Mouse (Mus musculus) liver, postnatal 0 days (tissue): Measurements from ENCODE around the gene Pde3a. TPM values are rescaled to one million over a fixed set of nuclear protein-coding genes. Genes with fewer than 3 reads are reported as not detected.
A peak's percentile ranks its signal among the peaks of the same experiment; 100 is the strongest.

Experiments used
- ATAC-seq: fragments of 200-750 bp; cut with Nextera tagmentation; 2 replicates; pipeline ENCODE4 v1.8.0; 2017; ENCODE audit warnings: mild to moderate bottlenecking, moderate library complexity
- DNase-seq: peaks from one replicate; pipeline ENCODE4 v3.0.0-alpha.2; 2016
- H3K27ac ChIP-seq: fragments of 300-500 bp; sonication (generic); 2 replicates; pipeline ENCODE4 v1.5.1; 2014; ENCODE audit warnings: antibody characterized with exemption, moderate library complexity, mild to moderate bottlenecking, low read depth
- H3K27me3 ChIP-seq: fragments of 300-500 bp; sonication (generic); 2 replicates; pipeline ENCODE4 v1.6.1; 2014; ENCODE audit warnings: low read length, control low read depth, mixed read lengths; ENCODE audit not compliant: insufficient read depth
- H3K36me3 ChIP-seq: fragments of 300-500 bp; sonication (generic); replicated peaks from 2 replicates; pipeline ENCODE4 v1.6.1; 2014; ENCODE audit warnings: mild to moderate bottlenecking, control low read depth, low read length, moderate library complexity, mixed read lengths; ENCODE audit not compliant: insufficient read depth
- H3K4me1 ChIP-seq: fragments of 300-500 bp; sonication (generic); 2 replicates; pipeline ENCODE4 v1.6.1; 2014; ENCODE audit warnings: antibody characterized with exemption, mild to moderate bottlenecking, control low read depth; ENCODE audit not compliant: insufficient read depth
- H3K4me2 ChIP-seq: fragments of 300-500 bp; sonication (generic); 2 replicates; pipeline ENCODE4 v1.6.1; 2014; ENCODE audit warnings: low read depth, mild to moderate bottlenecking, low read length, moderate library complexity, mixed read lengths
- H3K4me3 ChIP-seq: fragments of 300-500 bp; sonication (generic); 2 replicates; pipeline ENCODE4 v1.5.1; 2014; ENCODE audit warnings: low read depth, low read length
- H3K9ac ChIP-seq: fragments of 300-500 bp; sonication (generic); replicated peaks from 2 replicates; pipeline ENCODE4 v1.6.1; 2014; ENCODE audit warnings: mild to moderate bottlenecking, moderate library complexity
- H3K9me3 ChIP-seq: fragments of 300-500 bp; sonication (generic); 2 replicates; pipeline ENCODE4 v1.6.1; 2016; ENCODE audit warnings: mild to moderate bottlenecking, control low read depth, low read length, mixed read lengths
- CTCF ChIP-seq: sonication (generic); IDR thresholded peaks from 2 replicates; pipeline ENCODE4 v1.5.1; 2016; ENCODE audit warnings: antibody characterized with exemption, low read depth
- EP300 ChIP-seq: IDR thresholded peaks from 2 replicates; pipeline ENCODE4 v1.6.1; 2016; ENCODE audit warnings: antibody characterized with exemption, low read depth, mild to moderate bottlenecking
- WGBS: fragments of 180-500 bp; shearing (Covaris S2); extraction: QIAGEN DNeasy Blood & Tissue Kit; methylation state at CpG from one replicate; pipeline ENCODE4 v1.1.7; 2014; ENCODE audit not compliant: insufficient replicate concordance; 5-methylcytosine and 5-hydroxymethylcytosine counted together
- polyA plus RNA-seq: library from polyadenylated mRNA; unstranded; fragments of >200 nt; fragmentation: Nextera tagmentation; extraction: Ambion mirVana; gene quantifications from 2 replicates; pipeline ENCODE4 v1.2.1, GENCODE M21; 2015

Gene Pde3a
- polyA plus RNA-seq, 1 experiment from 2014 or later = 1.3 TPM

DNA sequence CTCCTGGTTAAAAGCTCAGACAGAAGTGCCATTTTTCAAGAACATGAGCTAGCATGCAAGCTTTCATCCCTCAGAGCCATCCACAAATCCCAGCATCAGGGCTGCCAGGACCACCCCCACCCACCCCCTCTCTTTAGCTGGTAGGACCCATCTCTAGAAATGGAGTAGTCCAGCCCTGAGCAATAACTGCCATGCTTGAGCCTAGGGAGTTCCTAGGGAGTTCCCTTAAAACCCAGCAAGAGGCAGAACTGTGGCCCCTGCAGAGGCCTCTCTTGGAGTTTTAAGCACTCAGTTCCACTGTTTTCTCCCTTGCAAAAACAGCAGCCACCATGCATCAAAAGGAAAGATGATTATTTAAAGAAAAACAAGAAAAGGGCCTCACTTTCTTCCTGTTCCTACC lies 988 bp upstream of the Pde3a start:
- Histone ChIP-seq H3K4me3 (peak overlapping the region; percentile 2; the same call in 1 of the 2 replicates), H3K4me2 (peak overlapping the region; percentile 3; the same call in 1 of the 2 replicates), H3K4me1 (no peaks in the 10 kb centered on the region), H3K27me3 (peaks cover 26% of the 10 kb centered on the region), H3K36me3 (no peaks in the 10 kb centered on the region), H3K27ac (no peak overlapping the region), H3K9ac (no peak overlapping the region), H3K9me3 (no peaks in the 10 kb centered on the region)
- ATAC-seq = no peak
- DNase-seq = no peak
- no peak for TF ChIP-seq CTCF
- TF ChIP-seq EP300 = no peak

- no peaks in the 10 kb centered on the region for H3K4me1 ChIP-seq
- peak overlapping the region; percentile 54 for H3K4me3 ChIP-seq
- 0 out of 2 replicates have a peak overlapping the region, but pooled peaks have one; percentile 16 for H3K27ac ChIP-seq
- H3K9me3 ChIP-seq = no peaks in the 10 kb centered on the region
- WGBS = 3% methylated on average over 39 of the region's 68 CpGs
- peaks cover 26% of the 10 kb centered on the region for H3K27me3 ChIP-seq
- peak overlapping the region; percentile 41 for H3K9ac ChIP-seq
- TF ChIP-seq CTCF (0 out of 2 replicates have a peak, but pooled peaks have one; percentile 4), EP300 (no peak)
- DNase-seq = peak; percentile 43
- peak; percentile 61 for ATAC-seq
- H3K4me2 ChIP-seq = peak overlapping the region; percentile 76
- H3K36me3 ChIP-seq = no peaks in the 10 kb centered on the region
Observed at GRCm38 (mm10) chr6:141249585-141250295, 671 bp downstream of the Pde3a start.

GRCm38 (mm10) chr6:141250296-141250629 lies 1.2 kb downstream of the Pde3a start:
- Histone ChIP-seq H3K36me3 (no peaks in the 10 kb centered on the region), H3K4me1 (no peaks in the 10 kb centered on the region), H3K27ac (no peak overlapping the region), H3K27me3 (peaks cover 26% of the 10 kb centered on the region), H3K4me2 (peak overlapping the region; percentile 76), H3K9me3 (no peaks in the 10 kb centered on the region), H3K9ac (peak overlapping the region; percentile 26; the same call in 1 of the 2 replicates), H3K4me3 (peak overlapping the region; percentile 54)
- DNase-seq (peak; percentile 16), ATAC-seq (peak; percentile 19; the same call in 1 of the 2 replicates)
- TF ChIP-seq CTCF (no peak), EP300 (no peak)
- WGBS = 7% methylated on average over 22 of the region's 22 CpGs

- Histone ChIP-seq H3K27me3 (peaks cover 26% of the 10 kb centered on the region), H3K4me2 (no peak overlapping the region), H3K4me1 (no peaks in the 10 kb centered on the region), H3K4me3 (peak overlapping the region; percentile 54), H3K36me3 (no peaks in the 10 kb centered on the region), H3K27ac (no peak overlapping the region), H3K9ac (no peak overlapping the region), H3K9me3 (no peaks in the 10 kb centered on the region)
- no peak for DNase-seq
- TF ChIP-seq CTCF (no peak), EP300 (no peak)
- no peak for ATAC-seq
- WGBS = 46% methylated on average over 6 of the region's 6 CpGs
Observed at GRCm38 (mm10) chr6:141250984-141251383, 1.9 kb downstream of the Pde3a start.

DNA sequence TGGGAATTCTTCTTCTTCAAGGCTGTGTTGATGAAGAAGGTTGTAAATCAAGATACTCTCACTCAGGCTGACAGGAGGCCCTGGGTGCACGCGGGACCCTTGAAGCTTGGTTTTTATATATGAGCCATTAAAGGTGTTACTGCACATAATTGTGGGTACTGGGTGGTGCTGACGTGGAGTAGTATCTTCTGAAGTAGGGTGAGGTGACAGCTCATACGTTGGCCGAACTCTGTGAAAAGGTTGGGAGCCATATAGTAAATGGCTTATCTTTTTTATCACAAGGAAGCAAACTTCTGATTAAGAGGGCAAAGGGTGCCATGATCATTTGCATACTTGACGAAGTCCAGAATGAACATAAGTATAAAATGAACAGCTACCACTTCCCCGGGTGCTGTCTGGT lies 3.5 kb downstream of the Pde3a start:
- Histone ChIP-seq H3K4me2 (0 out of 2 replicates have a peak overlapping the region, but pooled peaks have one; percentile 13), H3K4me1 (no peaks in the 10 kb centered on the region), H3K4me3 (no peak overlapping the region), H3K36me3 (no peaks in the 10 kb centered on the region), H3K27ac (no peak overlapping the region), H3K9me3 (no peaks in the 10 kb centered on the region), H3K27me3 (peaks cover 26% of the 10 kb centered on the region), H3K9ac (no peak overlapping the region)
- ATAC-seq (no peak), DNase-seq (no peak)
- WGBS = 74% methylated on average over 7 of the region's 7 CpGs
- no peak for TF ChIP-seq EP300
- TF ChIP-seq CTCF = no peak

- no peak for DNase-seq
- Histone ChIP-seq H3K36me3 (no peaks in the 10 kb centered on the region), H3K27me3 (peaks cover 19% of the 10 kb centered on the region), H3K4me2 (no peak overlapping the region), H3K9ac (no peak overlapping the region), H3K4me3 (no peak overlapping the region), H3K9me3 (no peaks in the 10 kb centered on the region), H3K4me1 (no peaks in the 10 kb centered on the region), H3K27ac (no peak overlapping the region)
- no peak for TF ChIP-seq EP300
- TF ChIP-seq CTCF = no peak
- WGBS = 67% methylated on average over 4 of the region's 4 CpGs
- ATAC-seq = no peak
Observed at GRCm38 (mm10) chr6:141254956-141255355, 5.9 kb downstream of the Pde3a start.
